Mouse (Mus musculus) heart, embryonic 12.5 days (tissue): ENCODE data around the gene Tmem218. TPM values are rescaled to one million over a fixed set of nuclear protein-coding genes. Genes with fewer than 3 reads are reported as not detected.

ENCODE experiments used
- ATAC-seq: fragments of 200-750 bp; cut with Nextera tagmentation; 2 replicates; pipeline ENCODE4 v1.8.0; 2017; ENCODE audit warnings: moderate TSS enrichment, moderate library complexity; ENCODE audit not compliant: insufficient number of reproducible peaks, low FRiP score
- H3K27ac ChIP-seq: fragments of 300-500 bp; sonication (generic); 2 replicates; pipeline ENCODE4 v1.5.1; 2016; ENCODE audit warnings: mild to moderate bottlenecking, moderate library complexity; ENCODE audit not compliant: poor library complexity, severe bottlenecking
- H3K27me3 ChIP-seq: fragments of 300-500 bp; sonication (generic); replicated peaks from 2 replicates; pipeline ENCODE4 v1.6.1; 2016; ENCODE audit warnings: mild to moderate bottlenecking, moderate library complexity
- H3K36me3 ChIP-seq: fragments of 300-500 bp; sonication (generic); 2 replicates; pipeline ENCODE4 v1.6.1; 2016; ENCODE audit warnings: mild to moderate bottlenecking, moderate library complexity
- H3K4me1 ChIP-seq: fragments of 300-500 bp; sonication (generic); replicated peaks from 2 replicates; pipeline ENCODE4 v1.6.1; 2016; ENCODE audit warnings: mild to moderate bottlenecking
- H3K4me2 ChIP-seq: fragments of 300-500 bp; sonication (generic); 2 replicates; pipeline ENCODE4 v1.6.1; 2016; ENCODE audit warnings: mild to moderate bottlenecking, moderate library complexity
- H3K4me3 ChIP-seq: fragments of 300-500 bp; sonication (generic); 2 replicates; pipeline ENCODE4 v1.5.1; 2016; ENCODE audit warnings: mild to moderate bottlenecking
- H3K9ac ChIP-seq: fragments of 300-500 bp; sonication (generic); 2 replicates; pipeline ENCODE4 v1.6.1; 2016; ENCODE audit warnings: mild to moderate bottlenecking, moderate library complexity
- H3K9me3 ChIP-seq: fragments of 300-500 bp; sonication (generic); replicated peaks from 2 replicates; pipeline ENCODE4 v1.6.1; 2016; ENCODE audit warnings: mild to moderate bottlenecking, moderate library complexity
- WGBS: fragments of 180-500 bp; shearing (Covaris S2); methylation state at CpG from one replicate; pipeline ENCODE4 v1.1.7; 2016; 5-methylcytosine and 5-hydroxymethylcytosine counted together
- polyA plus RNA-seq: library from polyadenylated mRNA; unstranded; fragments of >200 nt; fragmentation: Nextera tagmentation; extraction: Ambion mirVana; gene quantifications from 2 replicates; pipeline ENCODE4 v1.2.1, GENCODE M21; 2016

The Tmem218 gene
- polyA plus RNA-seq, 1 experiment from 2014 or later, result 8.2 TPM

DNA sequence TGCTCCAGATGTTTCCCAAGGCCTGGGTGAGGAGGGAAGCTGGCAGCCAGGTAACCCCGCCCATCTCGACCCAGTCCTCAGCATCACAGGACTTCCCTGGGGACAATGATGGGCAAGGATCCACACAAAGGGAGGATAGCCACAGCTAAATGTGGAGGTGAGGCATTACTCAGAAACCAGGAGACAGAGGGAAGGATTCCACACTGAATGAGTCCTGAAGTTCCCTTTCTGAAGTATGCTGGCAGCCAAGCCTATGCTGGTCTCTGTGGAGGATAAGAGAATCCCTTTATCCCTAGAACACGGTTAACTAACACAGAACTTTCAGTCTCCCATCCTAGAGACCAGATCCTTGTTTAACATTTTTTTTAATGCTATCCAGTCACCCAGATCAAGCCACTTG, 20.0 kb upstream of the Tmem218 start:
- Histone ChIP-seq H3K4me1 (peaks cover 3% of the 10 kb centered on the region; the same call in 1 of the 2 replicates), H3K27ac (no peak overlapping the region), H3K4me3 (no peak overlapping the region), H3K9ac (no peak overlapping the region), H3K36me3 (no peaks in the 10 kb centered on the region), H3K27me3 (no peaks in the 10 kb centered on the region), H3K4me2 (no peak overlapping the region), H3K9me3 (no peaks in the 10 kb centered on the region)
- ATAC-seq, result no peak
- WGBS, result 82% methylated on average over 3 of the region's 3 CpGs

- no peaks in the 10 kb centered on the region for H3K27me3 ChIP-seq
- 63% methylated on average over 4 of the region's 4 CpGs for WGBS
- H3K36me3 ChIP-seq, result no peaks in the 10 kb centered on the region
- ATAC-seq, result no peak
- no peak overlapping the region for H3K9ac ChIP-seq
- H3K27ac ChIP-seq, result no peak overlapping the region
- H3K4me3 ChIP-seq, result no peak overlapping the region
- no peaks in the 10 kb centered on the region for H3K4me1 ChIP-seq
- H3K9me3 ChIP-seq, result no peaks in the 10 kb centered on the region
- no peak overlapping the region for H3K4me2 ChIP-seq
Observed at GRCm38 (mm10) chr9:37197067-37197466, 11.0 kb upstream of the Tmem218 start.

GRCm38 (mm10) chr9:37200414-37200813, 7.6 kb upstream of the Tmem218 start:
- Histone ChIP-seq H3K36me3 (no peaks in the 10 kb centered on the region), H3K27ac (no peak overlapping the region), H3K4me3 (no peak overlapping the region), H3K4me2 (no peak overlapping the region), H3K27me3 (no peaks in the 10 kb centered on the region), H3K9ac (no peak overlapping the region), H3K4me1 (no peaks in the 10 kb centered on the region), H3K9me3 (no peaks in the 10 kb centered on the region)
- WGBS, result 75% methylated on average over 5 of the region's 5 CpGs
- ATAC-seq, result no peak

- no peak for ATAC-seq
- no peak overlapping the region for H3K4me2 ChIP-seq
- H3K9me3 ChIP-seq, result no peaks in the 10 kb centered on the region
- no peak overlapping the region for H3K4me3 ChIP-seq
- no peak overlapping the region for H3K27ac ChIP-seq
- H3K4me1 ChIP-seq, result 0 out of 2 replicates have a peak, but pooled peaks cover 4% of the 10 kb centered on the region
- WGBS, result 68% methylated on average over 5 of the region's 5 CpGs
- H3K27me3 ChIP-seq, result no peaks in the 10 kb centered on the region
- H3K36me3 ChIP-seq, result no peaks in the 10 kb centered on the region
- H3K9ac ChIP-seq, result no peak overlapping the region
Observed at GRCm38 (mm10) chr9:37203884-37204283, 4.1 kb upstream of the Tmem218 start.

- H3K27ac ChIP-seq, result no peak overlapping the region
- no peaks in the 10 kb centered on the region for H3K36me3 ChIP-seq
- H3K9me3 ChIP-seq, result 0 out of 2 replicates have a peak, but pooled peaks cover 4% of the 10 kb centered on the region
- 81% methylated on average over 13 of the region's 13 CpGs for WGBS
- no peak overlapping the region for H3K9ac ChIP-seq
- no peaks in the 10 kb centered on the region for H3K27me3 ChIP-seq
- H3K4me1 ChIP-seq, result no peaks in the 10 kb centered on the region
- no peak for ATAC-seq
- H3K4me2 ChIP-seq, result no peak overlapping the region
- H3K4me3 ChIP-seq, result no peak overlapping the region
Observed at GRCm38 (mm10) chr9:37213060-37213738, 5.2 kb downstream of the Tmem218 start.

DNA sequence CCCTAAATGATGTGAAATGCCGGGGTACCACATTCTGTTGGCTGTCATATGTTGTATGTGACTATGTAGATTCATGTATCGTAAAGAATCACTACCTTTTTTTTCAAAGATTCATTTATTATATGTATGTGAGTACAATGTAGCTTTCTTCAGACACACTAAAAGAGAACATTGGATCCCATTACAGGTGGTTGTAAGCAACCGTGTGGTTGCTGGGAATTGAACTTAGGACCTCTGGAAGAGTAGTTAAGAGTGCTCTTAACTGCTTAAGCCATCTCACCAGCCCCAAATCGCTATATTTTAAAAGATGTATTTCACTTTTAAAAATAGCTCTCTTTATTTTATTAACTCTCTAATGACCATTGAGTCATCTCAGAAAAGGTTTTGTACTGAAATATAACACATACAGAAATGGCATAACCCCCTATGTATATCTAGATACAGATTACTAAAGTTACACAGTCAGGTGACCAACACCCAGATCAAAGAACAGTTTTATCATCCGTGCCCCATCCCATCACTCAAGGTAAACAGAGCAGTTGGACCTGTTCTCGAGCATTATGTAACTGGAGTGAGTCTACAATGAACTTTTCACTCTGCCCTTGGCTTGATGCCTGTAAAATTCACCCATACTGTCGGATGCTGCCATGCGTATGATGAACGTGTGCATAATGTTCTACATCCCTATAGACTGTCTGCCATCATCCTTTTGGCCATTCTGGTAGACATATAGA, 6.5 kb downstream of the Tmem218 start:
- Histone ChIP-seq H3K4me1 (no peaks in the 10 kb centered on the region), H3K9me3 (0 out of 2 replicates have a peak, but pooled peaks cover 4% of the 10 kb centered on the region), H3K27ac (no peak overlapping the region), H3K4me3 (no peak overlapping the region), H3K4me2 (no peak overlapping the region), H3K36me3 (no peaks in the 10 kb centered on the region), H3K27me3 (no peaks in the 10 kb centered on the region), H3K9ac (no peak overlapping the region)
- ATAC-seq, result no peak
- 82% methylated on average over 9 of the region's 9 CpGs for WGBS

DNA sequence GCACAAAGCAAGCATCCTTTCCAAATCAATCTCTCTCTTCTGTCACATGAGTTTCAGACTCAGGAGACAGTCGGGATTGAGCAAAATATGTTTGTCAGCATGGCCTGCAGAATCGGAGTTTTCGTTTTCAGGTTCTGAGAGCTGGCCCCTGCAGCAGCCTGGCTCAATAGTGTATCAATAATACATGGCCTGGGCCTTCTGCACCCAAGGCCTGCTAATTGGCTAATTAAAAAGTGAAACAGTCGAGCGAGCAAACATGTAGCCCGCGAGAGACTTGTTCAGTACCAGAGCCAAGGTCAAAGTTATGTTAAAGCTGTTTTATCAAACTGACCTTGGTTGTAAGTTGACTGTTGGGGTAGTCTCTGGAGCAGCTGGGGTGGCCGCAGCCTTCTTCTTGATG, 12.7 kb downstream of the Tmem218 start:
- no peak overlapping the region for H3K9ac ChIP-seq
- WGBS, result 85% methylated on average over 8 of the region's 8 CpGs
- H3K4me3 ChIP-seq, result no peak overlapping the region
- no peaks in the 10 kb centered on the region for H3K27me3 ChIP-seq
- H3K27ac ChIP-seq, result no peak overlapping the region
- H3K4me2 ChIP-seq, result no peak overlapping the region
- 0 out of 2 replicates have a peak, but pooled peaks cover 4% of the 10 kb centered on the region for H3K4me1 ChIP-seq
- H3K36me3 ChIP-seq, result no peaks in the 10 kb centered on the region
- no peak for ATAC-seq
- 0 out of 2 replicates have a peak, but pooled peaks cover 4% of the 10 kb centered on the region for H3K9me3 ChIP-seq

DNA sequence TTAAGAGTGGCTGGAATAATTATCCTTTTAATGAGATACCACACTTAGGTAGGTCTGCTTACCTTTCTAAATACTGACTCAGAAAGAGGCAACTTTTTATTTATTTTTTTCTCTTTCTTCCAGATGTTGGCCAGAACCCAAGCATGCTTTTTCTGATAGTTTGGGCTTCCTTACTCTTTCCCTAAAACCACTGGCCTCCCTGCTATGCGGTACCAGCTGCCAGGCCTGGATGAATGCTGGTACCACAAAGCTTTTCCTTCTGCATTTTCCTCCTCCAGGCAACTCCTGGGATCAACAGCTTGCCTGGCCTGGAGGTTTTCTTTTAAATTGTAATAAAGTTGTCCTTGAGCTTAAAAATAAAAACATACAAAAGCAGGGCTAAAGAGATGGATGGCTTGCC, 17.6 kb downstream of the Tmem218 start:
- WGBS, result 83% methylated on average over 1 of the region's 1 CpGs
- Histone ChIP-seq H3K4me1 (0 out of 2 replicates have a peak, but pooled peaks cover 4% of the 10 kb centered on the region), H3K27ac (no peak overlapping the region), H3K4me3 (no peak overlapping the region), H3K9ac (no peak overlapping the region), H3K4me2 (no peak overlapping the region), H3K27me3 (no peaks in the 10 kb centered on the region), H3K9me3 (no peaks in the 10 kb centered on the region), H3K36me3 (no peaks in the 10 kb centered on the region)
- ATAC-seq, result no peak

DNA sequence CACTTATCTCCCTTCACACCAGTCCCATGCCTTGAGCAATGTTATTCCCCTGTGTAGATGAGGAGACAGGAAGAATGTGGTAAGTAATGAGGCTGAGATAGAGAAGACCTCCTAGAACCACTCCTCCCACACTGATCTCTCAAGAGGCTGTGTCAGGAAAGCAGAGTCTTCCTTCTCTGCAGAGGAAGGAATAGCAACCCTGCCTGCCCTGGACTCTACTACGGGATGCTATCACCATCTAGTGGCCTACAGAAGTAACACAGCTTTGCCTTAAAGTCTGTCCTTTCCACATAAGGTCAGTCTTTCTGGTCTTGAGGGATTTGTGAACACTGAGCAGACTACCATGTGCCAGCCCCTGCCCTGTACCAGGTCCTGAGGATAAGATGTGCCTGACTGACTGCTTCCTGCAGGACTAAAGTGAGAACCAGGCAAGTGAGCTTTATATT, 21.9 kb downstream of the Tmem218 start:
- H3K9ac ChIP-seq, result no peak overlapping the region
- peak; percentile 53; the same call in 1 of the 2 replicates for ATAC-seq
- no peaks in the 10 kb centered on the region for H3K36me3 ChIP-seq

DNA sequence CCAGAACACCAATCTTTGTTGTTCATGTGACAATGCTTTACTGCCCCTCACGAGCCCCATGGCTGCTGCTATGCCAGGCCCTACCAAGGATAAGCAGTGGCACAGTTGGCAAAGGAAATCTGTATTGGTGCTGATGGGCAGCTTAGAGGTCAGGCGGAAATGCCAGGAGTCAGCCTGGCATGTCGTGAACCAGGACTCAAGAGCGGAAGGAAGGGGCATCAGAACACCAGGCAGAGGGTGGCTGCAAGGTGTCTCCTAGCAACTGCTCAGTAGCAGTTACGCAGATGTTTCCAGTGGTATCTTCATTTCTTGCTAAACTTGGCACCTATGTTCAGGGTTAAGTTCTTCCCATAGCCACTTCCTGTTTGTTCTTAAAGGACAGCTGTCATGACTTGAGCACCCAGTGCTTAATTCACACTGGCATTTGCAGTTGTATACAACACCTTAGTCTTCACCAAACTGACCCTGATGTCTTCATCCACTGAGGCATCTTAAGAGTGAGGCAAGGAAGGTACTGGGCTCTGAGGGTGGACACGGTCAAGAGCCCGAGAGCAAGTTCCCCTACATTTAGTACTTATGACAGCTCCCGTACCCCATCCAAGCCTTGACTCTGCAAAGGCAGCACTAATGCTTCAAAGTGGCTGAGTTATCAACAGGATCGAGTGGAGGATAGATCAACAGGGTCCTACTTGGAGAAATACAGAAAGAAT, 22.6 kb downstream of the Tmem218 start:
- Histone ChIP-seq H3K9ac (no peak overlapping the region), H3K27ac (no peak overlapping the region), H3K36me3 (no peaks in the 10 kb centered on the region), H3K4me2 (no peak overlapping the region), H3K4me1 (no peaks in the 10 kb centered on the region), H3K9me3 (no peaks in the 10 kb centered on the region), H3K4me3 (no peak overlapping the region), H3K27me3 (no peaks in the 10 kb centered on the region)
- ATAC-seq, result no peak
- 85% methylated on average over 9 of the region's 9 CpGs for WGBS

More for the DNA sequence above, 21.9 kb downstream of the Tmem218 start:
- H3K27me3 ChIP-seq, result no peaks in the 10 kb centered on the region
- 0 out of 2 replicates have a peak, but pooled peaks cover 1% of the 10 kb centered on the region for H3K4me1 ChIP-seq
- H3K27ac ChIP-seq, result no peak overlapping the region
- H3K4me3 ChIP-seq, result no peak overlapping the region
- 0% methylated on average over 1 of the region's 1 CpGs for WGBS
- H3K9me3 ChIP-seq, result no peaks in the 10 kb centered on the region
- H3K4me2 ChIP-seq, result no peak overlapping the region
